Mouse (Mus musculus) ES-E14 (cell line): ENCODE results near the gene Clybl. TPM values are rescaled to one million over a fixed set of nuclear protein-coding genes. Genes with fewer than 3 reads are reported as not detected.

Experiments used
- DNase-seq: peaks from one replicate; pipeline ENCODE4 v3.0.0-alpha.2; 2013; ENCODE audit warnings: low read depth, low spot score
- H3K27ac ChIP-seq: 2 replicates; pipeline ENCODE4 v1.5.1; 2012; ENCODE audit warnings: low read depth, mild to moderate bottlenecking, low read length, moderate library complexity, mixed read lengths; ENCODE audit not compliant: poor library complexity, insufficient read depth, severe bottlenecking
- H3K36me3 ChIP-seq: 2 replicates; pipeline ENCODE4 v1.6.1; 2012; ENCODE audit warnings: mild to moderate bottlenecking, low read length, moderate library complexity, mixed read lengths; ENCODE audit not compliant: control insufficient read depth, poor library complexity, insufficient read depth, severe bottlenecking
- H3K4me1 ChIP-seq, 2 experiments: fragments of 150-350 bp in 1 of 2; sonication (generic) in 1 of 2; 2 replicates each; pipeline ENCODE4 v1.6.1; 2012; ENCODE audit warnings: low read length in 2 of 2, mild to moderate bottlenecking in 1 of 2, mixed read lengths in 1 of 2; ENCODE audit not compliant: control insufficient read depth in 2 of 2, insufficient read depth in 2 of 2, poor library complexity in 1 of 2
- H3K4me3 ChIP-seq, 2 experiments: fragments of 150-350 bp in 1 of 2; sonication (generic) in 1 of 2; 2 replicates each; pipeline ENCODE4 v1.5.1; 2012; ENCODE audit warnings: low read length in 2 of 2, low read depth in 1 of 2, mild to moderate bottlenecking in 1 of 2, mixed read lengths in 1 of 2; ENCODE audit not compliant: insufficient read depth in 1 of 2, poor library complexity in 1 of 2, severe bottlenecking in 1 of 2
- H3K9ac ChIP-seq: 2 replicates; pipeline ENCODE4 v1.6.1; 2012; ENCODE audit warnings: low read depth, mild to moderate bottlenecking, low read length, mixed read lengths; ENCODE audit not compliant: poor library complexity, insufficient read depth, severe bottlenecking
- H3K9me3 ChIP-seq: fragments of 150-350 bp; sonication (generic); 2 replicates; pipeline ENCODE4 v1.6.1; 2012; ENCODE audit warnings: low read depth, mild to moderate bottlenecking, low read length; ENCODE audit not compliant: control insufficient read depth, insufficient read depth
- CHD2 ChIP-seq: IDR thresholded peaks from 2 replicates; pipeline ENCODE4 v1.6.1; 2014; ENCODE audit warnings: mild to moderate bottlenecking, low read depth, low read length, inconsistent platforms
- HCFC1 ChIP-seq: IDR thresholded peaks from 2 replicates; pipeline ENCODE4 v1.6.1; 2012; ENCODE audit warnings: low read length, inconsistent platforms, borderline replicate concordance; ENCODE audit not compliant: insufficient read depth
- MAFK ChIP-seq: IDR thresholded peaks from 2 replicates; pipeline ENCODE4 v1.6.1; 2014; ENCODE audit warnings: mild to moderate bottlenecking, low read depth, low read length, inconsistent platforms; ENCODE audit not compliant: insufficient read depth
- ZC3H11A ChIP-seq: IDR thresholded peaks from 2 replicates; pipeline ENCODE4 v1.6.1; 2012; ENCODE audit warnings: low read depth, mild to moderate bottlenecking, inconsistent platforms, low read length, borderline replicate concordance
- ZNF384 ChIP-seq: IDR thresholded peaks from 2 replicates; pipeline ENCODE4 v1.6.1; 2012; ENCODE audit warnings: low read depth, low read length, inconsistent platforms
- in situ Hi-C, 2 experiments: fragments of 600-800 bp; cut with MboI; formaldehyde crosslinking; loops; one replicate each; pipeline ENCODE4 v1.15.1; 2025; ENCODE audit warnings: low sequenced_read_pairs in 2 of 2, inconsistent platforms in 1 of 2; ENCODE audit not compliant: unreplicated experiment in 2 of 2
- total RNA-seq: library from RNA; depleted of rRNA; stranded (reverse); fragments of 300-350 nt; gene quantifications from 2 replicates; pipeline ENCODE4 v1.2.3, GENCODE M21; 2012

Gene Clybl
- total RNA-seq, 1 experiment, result 2.6 TPM

DNA sequence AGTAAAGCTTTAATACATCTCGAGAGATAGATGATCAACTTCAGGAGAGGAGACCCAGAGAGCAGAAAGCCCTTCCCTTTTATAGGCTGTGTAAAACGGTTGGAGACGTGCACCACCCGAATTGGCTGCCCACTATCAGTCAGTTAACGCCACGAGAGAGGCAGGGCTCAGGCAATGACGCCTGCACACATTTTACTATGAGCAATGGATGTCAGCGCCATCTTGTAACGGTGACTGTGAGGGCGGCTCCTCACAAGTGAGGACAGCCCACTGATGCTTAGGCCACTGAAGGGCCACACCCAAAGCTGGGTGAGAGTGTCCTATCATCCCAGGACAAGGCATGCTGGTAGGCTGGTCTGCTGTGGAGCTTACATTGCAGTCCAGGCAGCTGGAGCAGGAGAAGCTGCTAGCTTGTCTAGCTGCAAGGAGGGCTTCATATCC is 41.5 kb downstream of the Clybl start:
- no peaks in the 10 kb centered on the region for H3K9me3 ChIP-seq
- peaks cover 3 to 17% of the 10 kb centered on the region in 2 experiments; a peak in 3 of 4 replicates for H3K4me1 ChIP-seq
- DNase-seq, result no peak
- in situ Hi-C loops, result loop anchor here in 1 of 2 experiments (25.0 kb wide), 1 partner anchor 664 kb away; no protein-coding TSS in a partner anchor
- no peaks in the 10 kb centered on the region for H3K36me3 ChIP-seq
- no peak overlapping the region for H3K27ac ChIP-seq
- H3K4me3 ChIP-seq, result no peak overlapping the region
- no peak overlapping the region for H3K9ac ChIP-seq
- TF ChIP-seq ZNF384 (no peak), MAFK (no peak), HCFC1 (no peak), ZC3H11A (no peak), CHD2 (no peak)

DNA sequence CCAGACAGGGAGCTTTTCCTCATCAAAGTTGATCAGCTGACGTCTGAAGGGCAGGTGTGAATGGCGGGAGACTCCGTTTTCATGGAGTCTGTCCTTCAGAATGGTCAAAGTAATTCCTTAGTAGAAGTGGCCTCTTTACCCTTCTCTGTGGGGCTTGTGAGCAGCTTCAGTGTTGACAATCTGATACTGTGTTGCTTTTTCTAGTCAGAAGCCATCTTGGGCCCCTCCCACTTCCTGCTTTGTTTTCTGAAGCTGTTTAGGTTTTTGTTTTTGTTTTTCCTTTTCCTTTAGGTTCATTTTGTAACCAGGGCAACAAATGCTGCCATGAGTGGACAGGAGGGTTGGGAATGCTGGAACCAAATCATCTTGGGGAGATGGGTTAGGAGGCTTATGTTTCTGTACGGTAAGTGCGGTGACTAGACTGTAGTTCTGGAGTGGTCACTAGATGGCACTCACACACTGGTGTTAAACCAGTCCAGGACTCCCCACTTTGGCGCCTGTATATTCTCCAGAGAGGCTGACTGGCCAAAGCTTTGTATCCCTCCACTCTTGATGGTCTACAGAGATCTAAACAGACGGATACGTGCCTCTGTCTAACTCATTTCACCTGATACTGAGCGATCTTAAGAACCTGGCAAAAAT is 42.1 kb downstream of the Clybl start:
- Histone ChIP-seq H3K4me1 (peaks cover 4 to 17% of the 10 kb centered on the region in 2 experiments; a peak in 3 of 4 replicates), H3K27ac (no peak overlapping the region)

DNA sequence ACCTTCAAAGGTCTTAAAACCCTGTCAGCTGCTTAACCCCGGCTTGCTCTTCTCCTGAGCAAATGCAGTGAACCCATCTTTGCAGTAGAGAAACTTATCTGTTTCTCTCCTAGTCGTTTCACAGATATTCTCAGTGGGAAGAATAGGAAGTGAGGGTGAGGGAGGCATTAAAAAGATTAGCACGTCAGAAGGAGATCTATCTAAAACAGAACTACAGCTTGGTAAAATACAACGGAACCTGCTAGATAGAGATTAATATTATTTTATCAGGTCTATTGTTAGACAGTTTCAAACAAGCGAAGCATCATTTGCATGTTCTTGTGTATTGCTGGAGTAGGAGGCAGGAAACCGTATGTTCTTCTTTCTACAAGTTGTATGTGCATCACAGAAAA is 42.6 kb downstream of the Clybl start:
- in situ Hi-C loops, result loop anchor here in 1 of 2 experiments (25.0 kb wide), 1 partner anchor 663 kb away; no protein-coding TSS in a partner anchor
- no peak overlapping the region for H3K27ac ChIP-seq

More for the DNA sequence above, 42.1 kb downstream of the Clybl start:
- Histone ChIP-seq H3K9me3 (no peaks in the 10 kb centered on the region), H3K36me3 (no peaks in the 10 kb centered on the region), H3K4me3 (no peak overlapping the region), H3K9ac (no peak overlapping the region)
- DNase-seq, result peak; percentile 68
- in situ Hi-C loops, result loop anchor here in 1 of 2 experiments (25.0 kb wide), 1 partner anchor 664 kb away; no protein-coding TSS in a partner anchor
- TF ChIP-seq ZC3H11A (peak; percentile 91), ZNF384 (no peak)

DNA sequence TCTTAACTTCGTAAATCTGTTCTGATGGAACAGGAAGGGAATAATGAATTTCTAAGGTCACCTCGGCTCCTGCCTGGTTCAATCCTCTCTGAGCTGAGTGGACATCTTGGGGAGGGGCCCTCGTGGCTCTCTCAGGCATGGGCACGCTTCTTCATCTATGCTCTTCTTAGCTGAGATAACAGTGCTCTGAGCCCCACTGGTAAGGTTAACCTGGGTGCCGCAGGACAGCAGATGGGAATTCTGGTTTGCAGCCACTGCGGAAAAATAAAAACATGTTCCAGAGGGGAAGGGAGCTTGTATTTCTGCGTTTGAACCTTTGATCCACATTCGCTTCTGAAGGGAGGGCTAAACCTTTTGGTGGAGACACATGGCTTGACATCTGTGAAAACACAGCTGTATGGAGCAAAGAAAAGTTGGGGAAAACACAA is 43.0 kb downstream of the Clybl start:
- H3K9ac ChIP-seq, result no peak overlapping the region
- H3K36me3 ChIP-seq, result no peaks in the 10 kb centered on the region
- no peak overlapping the region for H3K4me3 ChIP-seq
- H3K27ac ChIP-seq, result no peak overlapping the region
- in situ Hi-C loops, result loop anchor here in 1 of 2 experiments (25.0 kb wide), 1 partner anchor 663 kb away; no protein-coding TSS in a partner anchor
- no peak for DNase-seq
- TF ChIP-seq HCFC1 (no peak), ZNF384 (no peak), MAFK (no peak), CHD2 (no peak), ZC3H11A (no peak)
- H3K4me1 ChIP-seq, result peaks cover 10 to 19% of the 10 kb centered on the region in 2 experiments
- H3K9me3 ChIP-seq, result no peaks in the 10 kb centered on the region

More for the DNA sequence above, 42.6 kb downstream of the Clybl start:
- Histone ChIP-seq H3K4me1 (peaks cover 7 to 17% of the 10 kb centered on the region in 2 experiments), H3K9me3 (no peaks in the 10 kb centered on the region), H3K9ac (no peak overlapping the region), H3K4me3 (no peak overlapping the region), H3K36me3 (no peaks in the 10 kb centered on the region)
- no peak for TF ChIP-seq ZC3H11A
- TF ChIP-seq HCFC1, result no peak
- no peak for TF ChIP-seq MAFK
- TF ChIP-seq ZNF384, result no peak
- no peak for TF ChIP-seq CHD2
- DNase-seq, result no peak
